Mouse (Mus musculus): ENCODE measurements around the gene Ubqln4. TPM values are rescaled to one million over a fixed set of nuclear protein-coding genes. Genes with fewer than 3 reads are reported as not detected.
A peak's percentile ranks its signal among the peaks of the same experiment; 100 is the strongest.

Ubqln4 gene
- total and polyA plus RNA-seq, 3 experiments = 43.6 to 171 (median 83.0) TPM

DNA sequence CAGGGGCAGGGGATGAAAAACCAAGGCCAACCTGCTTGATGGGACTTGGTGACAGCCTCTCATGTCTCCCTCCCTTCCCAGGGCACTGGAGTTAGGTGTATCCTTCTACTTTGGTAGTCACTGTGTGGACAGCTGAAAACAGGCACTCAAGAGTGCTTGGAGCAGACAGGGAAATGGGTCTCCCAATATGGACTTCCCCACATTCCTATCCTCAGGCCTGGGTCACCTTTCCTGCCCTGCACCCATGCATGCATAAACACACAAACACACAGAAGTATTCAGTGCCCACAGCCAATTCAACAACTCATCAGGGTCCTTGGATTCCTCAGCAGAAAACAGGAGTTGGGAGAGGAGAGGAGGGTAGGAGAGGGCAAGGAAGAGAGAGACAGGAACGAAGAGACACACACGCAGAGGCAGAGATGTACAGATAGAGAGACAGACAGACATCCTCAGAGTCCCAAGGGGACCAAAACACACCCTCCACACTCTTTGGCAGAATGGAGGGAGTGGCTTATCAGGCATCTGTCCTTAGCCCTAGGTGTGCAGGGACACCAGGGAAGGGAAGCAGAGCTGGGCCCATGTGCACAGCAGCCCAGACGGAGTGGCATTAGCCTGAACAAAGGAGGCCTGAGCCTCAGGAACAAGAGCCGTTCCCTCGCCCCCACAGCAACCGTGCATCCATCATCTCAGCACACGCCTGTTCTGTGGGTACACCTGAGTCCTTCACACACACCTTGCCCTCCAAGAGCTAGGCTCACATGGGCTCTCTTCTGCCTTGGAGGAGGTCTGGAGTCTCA lies 24.2 kb upstream of the Ubqln4 start:
- no peaks in the 10 kb centered on the region for H3K27me3 ChIP-seq (ENCODE audit: control insufficient read depth in 1 of 2, insufficient read depth in 2 of 2, low read length in 2 of 2)
- no peak overlapping the region for H3K27ac ChIP-seq (ENCODE audit: control insufficient read depth, low read depth, low read length)
- H3K4me3 ChIP-seq (ENCODE audit: control insufficient read depth in 1 of 2, insufficient read depth in 1 of 2, low read depth in 2 of 2, low read length in 2 of 2) = no peak overlapping the region

GRCm38 (mm10) chr3:88530082-88530864 lies 23.3 kb upstream of the Ubqln4 start:
- Histone ChIP-seq H3K27me3 (ENCODE audit: control insufficient read depth in 1 of 2, insufficient read depth in 2 of 2, low read length in 2 of 2) (no peaks in the 10 kb centered on the region), H3K4me3 (ENCODE audit: control insufficient read depth in 1 of 2, insufficient read depth in 1 of 2, low read depth in 2 of 2, low read length in 2 of 2) (peak overlapping the region; percentile 65 to 91), H3K79me2 (ENCODE audit: control insufficient read depth, insufficient read depth, low read length, poor library complexity) (peaks cover 12% of the 10 kb centered on the region), H3K9me3 (replicated peaks; ENCODE audit: insufficient read depth, low read length) (no peaks in the 10 kb centered on the region), H3K27ac (ENCODE audit: control insufficient read depth, low read depth, low read length) (no peak overlapping the region; the same call in 1 of the 2 replicates), H3K36me3 (ENCODE audit: control insufficient read depth in 1 of 2, insufficient read depth in 2 of 2, low read length in 2 of 2) (peaks cover 0 to 13% of the 10 kb centered on the region in 2 experiments; a peak in 2 of 4 replicates), H3K4me1 (ENCODE audit: control insufficient read depth in 1 of 2, insufficient read depth in 2 of 2, low read length in 2 of 2) (peaks cover 9 to 20% of the 10 kb centered on the region in 2 experiments), H3K9ac (ENCODE audit: control insufficient read depth, low read depth, low read length, poor library complexity, severe bottlenecking) (peak overlapping the region; percentile 80)
- TF ChIP-seq ELF1 (IDR thresholded peaks at IDR 0.05; ENCODE audit: low read depth, low read length) (no peak), UBTF (IDR thresholded peaks at IDR 0.05; ENCODE audit: borderline replicate concordance, insufficient read depth, low read depth, low read length) (no peak), GABPA (IDR thresholded peaks at IDR 0.05; ENCODE audit: low read depth, low read length) (no peak), GATA1 (IDR thresholded peaks at IDR 0.05; ENCODE audit: low read depth, low read length) (no peak), RCOR1 (IDR thresholded peaks at IDR 0.05; ENCODE audit: low read depth, low read length) (no peak), CTCF (IDR thresholded peaks at IDR 0.05 in 2 of 3, conservative IDR thresholded peaks at IDR 0.05 in 1 of 3; ENCODE audit: control insufficient read depth in 1 of 3, insufficient read depth in 1 of 3, low read depth in 2 of 3, low read length in 3 of 3, poor library complexity in 1 of 3, severe bottlenecking in 1 of 3) (no peak), POLR2AphosphoS2 (IDR thresholded peaks at IDR 0.05; ENCODE audit: low read length) (no peak), MYC (IDR thresholded peaks at IDR 0.05; ENCODE audit: low read depth, low read length) (no peak), SMC3 (IDR thresholded peaks at IDR 0.05; ENCODE audit: low read depth, low read length) (no peak), MEF2A (IDR thresholded peaks at IDR 0.05; ENCODE audit: extremely low read depth, insufficient replicate concordance, low read depth, low read length, poor library complexity, severe bottlenecking) (no peak), ZMIZ1 (IDR thresholded peaks at IDR 0.05; ENCODE audit: low read depth, low read length) (no peak), KAT2A (conservative IDR thresholded peaks at IDR 0.05; ENCODE audit: low read depth, low read length) (no peak), TAL1 (IDR thresholded peaks at IDR 0.05; ENCODE audit: low read length) (no peak), ZNF384 (IDR thresholded peaks at IDR 0.05; ENCODE audit: low read depth, low read length) (no peak), TBP (IDR thresholded peaks at IDR 0.05; ENCODE audit: low read depth, low read length) (no peak)
- DNase-seq (ENCODE audit: low read depth, low spot score) = no peak

More for the DNA sequence above, 24.2 kb upstream of the Ubqln4 start:
- no peaks in the 10 kb centered on the region for H3K9me3 ChIP-seq (replicated peaks; ENCODE audit: insufficient read depth, low read length)
- no peak for DNase-seq (ENCODE audit: low read depth, low spot score)
- H3K79me2 ChIP-seq (ENCODE audit: control insufficient read depth, insufficient read depth, low read length, poor library complexity) = peaks cover 12% of the 10 kb centered on the region
- peaks cover 9 to 20% of the 10 kb centered on the region in 2 experiments for H3K4me1 ChIP-seq (ENCODE audit: control insufficient read depth in 1 of 2, insufficient read depth in 2 of 2, low read length in 2 of 2)
- TF ChIP-seq ZNF384 (IDR thresholded peaks at IDR 0.05; ENCODE audit: low read depth, low read length) = no peak
- no peak for TF ChIP-seq BHLHE40 (IDR thresholded peaks at IDR 0.05; ENCODE audit: borderline replicate concordance, low read depth, low read length)
- TF ChIP-seq CHD1 (IDR thresholded peaks at IDR 0.05; ENCODE audit: low read depth, low read length) = no peak
- TF ChIP-seq GATA1 (IDR thresholded peaks at IDR 0.05; ENCODE audit: low read depth, low read length) = 0 out of 2 replicates have a peak, but pooled peaks have one; percentile 10
- TF ChIP-seq EP300 (IDR thresholded peaks at IDR 0.05; ENCODE audit: low read depth in 1 of 2, low read length in 2 of 2) = no peak
- no peak for TF ChIP-seq ZMIZ1 (IDR thresholded peaks at IDR 0.05; ENCODE audit: low read depth, low read length)
- TF ChIP-seq CHD2 (IDR thresholded peaks at IDR 0.05; ENCODE audit: low read length) = no peak
- no peak for TF ChIP-seq MAZ (IDR thresholded peaks at IDR 0.05; ENCODE audit: low read depth, low read length)
- TF ChIP-seq JUND (IDR thresholded peaks at IDR 0.05; ENCODE audit: low read depth, low read length) = no peak
- no peak for TF ChIP-seq SMC3 (IDR thresholded peaks at IDR 0.05; ENCODE audit: low read depth, low read length)
- TF ChIP-seq SIN3A (IDR thresholded peaks at IDR 0.05; ENCODE audit: low read length) = peak; percentile 31; the same call in 1 of the 2 replicates
- no peak for TF ChIP-seq GABPA (IDR thresholded peaks at IDR 0.05; ENCODE audit: low read depth, low read length)
- no peak for TF ChIP-seq CTCF (IDR thresholded peaks at IDR 0.05 in 2 of 3, conservative IDR thresholded peaks at IDR 0.05 in 1 of 3; ENCODE audit: control insufficient read depth in 1 of 3, insufficient read depth in 1 of 3, low read depth in 2 of 3, low read length in 3 of 3, poor library complexity in 1 of 3, severe bottlenecking in 1 of 3)
- TF ChIP-seq MYB (IDR thresholded peaks at IDR 0.05; ENCODE audit: low read depth, low read length) = no peak
- TF ChIP-seq ELF1 (IDR thresholded peaks at IDR 0.05; ENCODE audit: low read depth, low read length) = no peak
- TF ChIP-seq ZKSCAN1 (IDR thresholded peaks at IDR 0.05; ENCODE audit: low read depth, low read length) = no peak
- no peak for TF ChIP-seq NELFE (IDR thresholded peaks at IDR 0.05; ENCODE audit: low read depth, low read length)
- TF ChIP-seq RCOR1 (IDR thresholded peaks at IDR 0.05; ENCODE audit: low read depth, low read length) = no peak
- TF ChIP-seq MXI1 (IDR thresholded peaks at IDR 0.05; ENCODE audit: low read depth, low read length) = peak; percentile 26; the same call in 1 of the 2 replicates
- no peak overlapping the region for H3K9ac ChIP-seq (ENCODE audit: control insufficient read depth, low read depth, low read length, poor library complexity, severe bottlenecking)
- peaks cover 0 to 13% of the 10 kb centered on the region in 2 experiments; a peak in 2 of 4 replicates for H3K36me3 ChIP-seq (ENCODE audit: control insufficient read depth in 1 of 2, insufficient read depth in 2 of 2, low read length in 2 of 2)

Measured in MEL (cell line).